Mouse (Mus musculus): Measurements from ENCODE around the gene Chl1.

Gene Chl1

GRCm38 (mm10) chr6:103542576-103542975 is 32.2 kb downstream of the Chl1 start:
- no peak for DNase-seq (ENCODE audit: extremely low spot score, low spot score)

GRCm38 (mm10) chr6:103543753-103544152 is 33.4 kb downstream of the Chl1 start:
- DNase-seq (ENCODE audit: extremely low spot score, low spot score) = no peak

GRCm38 (mm10) chr6:103546314-103546713 is 35.9 kb downstream of the Chl1 start:
- no peak for DNase-seq (ENCODE audit: extremely low spot score, low spot score)

- DNase-seq (ENCODE audit: extremely low spot score, low spot score) = no peak
Observed at GRCm38 (mm10) chr6:103549929-103550328, 39.5 kb downstream of the Chl1 start.

GRCm38 (mm10) chr6:103558037-103558893 is 47.9 kb downstream of the Chl1 start:
- DNase-seq (ENCODE audit: extremely low spot score, low spot score) = no peak

GRCm38 (mm10) chr6:103558894-103559225 is 48.5 kb downstream of the Chl1 start:
- DNase-seq (ENCODE audit: extremely low spot score, low spot score) = no peak

- DNase-seq (ENCODE audit: extremely low spot score, low spot score) = no peak
Observed at GRCm38 (mm10) chr6:103559344-103559743, 49.0 kb downstream of the Chl1 start.

GRCm38 (mm10) chr6:103564811-103565210 is 54.4 kb downstream of the Chl1 start:
- no peak for DNase-seq (ENCODE audit: extremely low spot score, low spot score)

- DNase-seq (ENCODE audit: extremely low spot score, low spot score) = no peak
Observed at GRCm38 (mm10) chr6:103567247-103567646, 56.9 kb downstream of the Chl1 start.

GRCm38 (mm10) chr6:103572659-103573058 is 62.3 kb downstream of the Chl1 start:
- DNase-seq (ENCODE audit: extremely low spot score, low spot score) = no peak

GRCm38 (mm10) chr6:103584224-103584623 is 73.8 kb downstream of the Chl1 start:
- no peak for DNase-seq (ENCODE audit: extremely low spot score, low spot score)

- no peak for DNase-seq (ENCODE audit: extremely low spot score, low spot score)
Observed at GRCm38 (mm10) chr6:103585667-103586066, 75.3 kb downstream of the Chl1 start.

- DNase-seq (ENCODE audit: extremely low spot score, low spot score) = no peak
Observed at GRCm38 (mm10) chr6:103586081-103586480, 75.7 kb downstream of the Chl1 start.

- DNase-seq (ENCODE audit: extremely low spot score, low spot score) = no peak
Observed at GRCm38 (mm10) chr6:103602070-103602469, 91.7 kb downstream of the Chl1 start.

GRCm38 (mm10) chr6:103610656-103611055 is 100.3 kb downstream of the Chl1 start:
- DNase-seq (ENCODE audit: extremely low spot score, low spot score) = no peak

GRCm38 (mm10) chr6:103612626-103613025 is 102.2 kb downstream of the Chl1 start:
- no peak for DNase-seq (ENCODE audit: extremely low spot score, low spot score)

- DNase-seq (ENCODE audit: extremely low spot score, low spot score) = no peak
Observed at GRCm38 (mm10) chr6:103613714-103614113, 103.3 kb downstream of the Chl1 start.

GRCm38 (mm10) chr6:103615924-103616602 is 105.7 kb downstream of the Chl1 start:
- no peak for DNase-seq (ENCODE audit: extremely low spot score, low spot score)

GRCm38 (mm10) chr6:103620880-103621279 is 110.5 kb downstream of the Chl1 start:
- no peak for DNase-seq (ENCODE audit: extremely low spot score, low spot score)

GRCm38 (mm10) chr6:103622117-103622713 is 111.8 kb downstream of the Chl1 start:
- DNase-seq (ENCODE audit: extremely low spot score, low spot score) = no peak

GRCm38 (mm10) chr6:103632856-103633255 is 122.5 kb downstream of the Chl1 start:
- DNase-seq (ENCODE audit: extremely low spot score, low spot score) = no peak

- no peak for DNase-seq (ENCODE audit: extremely low spot score, low spot score)
Observed at GRCm38 (mm10) chr6:103656778-103657177, 146.4 kb downstream of the Chl1 start.
